Mouse (Mus musculus) lung, postnatal 0 days (tissue): ENCODE data around the gene B4galnt3.

ENCODE experiments used
- CTCF ChIP-seq: IDR thresholded peaks from 2 replicates; pipeline ENCODE4 v1.5.1; 2016; ENCODE audit warnings: antibody characterized with exemption, mild to moderate bottlenecking
- EP300 ChIP-seq: IDR thresholded peaks from 2 replicates; pipeline ENCODE4 v1.6.1; 2016; ENCODE audit warnings: antibody characterized with exemption, mild to moderate bottlenecking, control low read depth

DNA sequence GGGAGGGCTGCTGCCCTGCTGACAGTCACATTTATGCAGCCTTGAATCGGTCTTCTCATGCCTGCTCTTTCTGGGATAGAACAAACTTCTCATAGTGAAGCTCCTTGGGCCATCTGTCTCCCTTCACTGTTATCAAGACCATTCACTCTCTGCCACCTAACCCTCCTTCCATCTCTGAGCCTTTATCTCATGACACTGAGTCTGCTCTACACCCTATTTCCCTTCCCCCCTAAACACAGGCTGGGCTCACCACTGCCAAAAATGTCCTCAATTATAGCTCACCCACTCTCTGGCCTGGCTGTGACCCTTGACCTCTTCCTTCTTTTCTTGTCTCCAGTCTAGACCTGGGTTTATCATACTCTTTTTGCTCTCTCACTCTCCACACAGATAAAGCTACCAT lies 77.7 kb downstream of the B4galnt3 start:
- TF ChIP-seq CTCF (no peak), EP300 (no peak)
